Mouse (Mus musculus) layer of hippocampus, adult 2 months (tissue): ENCODE results near the gene Fnbp1l. TPM values are rescaled to one million over a fixed set of nuclear protein-coding genes. Genes with fewer than 3 reads are reported as not detected.

Source experiments
- DNase-seq, 2 experiments: peaks; one replicate each; pipeline ENCODE4 v3.0.0; 2022; ENCODE audit warnings: low spot score in 2 of 2
- H3K27ac ChIP-seq: fragments of 200-600 bp; 2 replicates; pipeline ENCODE4 v1.8.1; 2022
- H3K4me3 ChIP-seq: fragments of 200-600 bp; 2 replicates; pipeline ENCODE4 v1.8.1; 2022; ENCODE audit warnings: mild to moderate bottlenecking
- CTCF ChIP-seq: fragments of 200-600 bp; conservative IDR thresholded peaks from 2 replicates; pipeline ENCODE4 v1.8.1; 2022; ENCODE audit warnings: antibody characterized with exemption, mild to moderate bottlenecking, moderate library complexity
- microRNA-seq, 2 experiments: library from miRNA; unstranded; fragments of <30 nt; microRNA quantifications; one replicate each; pipeline ENCODE4 v1.2.0; 2021
- total RNA-seq, 2 experiments: library from RNA; stranded (reverse); gene quantifications; 2 replicates each; pipeline ENCODE4 v1.2.3; 2021

The Fnbp1l gene
- total RNA-seq, 2 experiments from 2014 or later, result 29.6 to 31.8 TPM

GRCm38 (mm10) chr3:122494764-122495163 is 124.8 kb downstream of the Fnbp1l start:
- no peak for DNase-seq
- TF ChIP-seq CTCF, result no peak
- no peak overlapping the region for H3K27ac ChIP-seq
- no peak overlapping the region for H3K4me3 ChIP-seq

- DNase-seq, result no peak
- TF ChIP-seq CTCF, result 0 out of 2 replicates have a peak, but pooled peaks have one; percentile 2
- peak overlapping the region; percentile 5; the same call in 1 of the 2 replicates for H3K27ac ChIP-seq
- H3K4me3 ChIP-seq, result peak overlapping the region; percentile 50
Measured at GRCm38 (mm10) chr3:122492872-122493615, 126.5 kb downstream of the Fnbp1l start.

DNA sequence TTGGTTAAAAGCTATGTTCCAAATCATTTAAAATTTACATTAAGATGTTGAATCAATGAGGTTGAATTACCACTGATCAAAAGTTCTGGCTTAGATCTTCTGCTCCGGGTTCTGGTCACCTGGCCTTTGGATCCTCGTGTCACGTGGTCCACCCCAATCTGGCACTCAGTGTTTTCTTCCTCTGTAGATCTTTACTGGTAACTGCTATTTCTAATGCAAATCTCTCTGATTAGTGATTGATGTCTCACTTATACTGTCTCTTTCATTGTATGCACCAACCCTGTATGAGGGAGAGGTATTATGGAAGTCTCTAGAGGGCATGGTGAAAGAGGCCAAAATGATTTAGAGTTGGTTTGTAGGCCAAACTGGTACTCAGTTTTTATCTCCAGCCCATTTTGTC is 127.5 kb downstream of the Fnbp1l start:
- DNase-seq, result no peak
- TF ChIP-seq CTCF, result no peak
- no peak overlapping the region for H3K27ac ChIP-seq
- no peak overlapping the region for H3K4me3 ChIP-seq

DNA sequence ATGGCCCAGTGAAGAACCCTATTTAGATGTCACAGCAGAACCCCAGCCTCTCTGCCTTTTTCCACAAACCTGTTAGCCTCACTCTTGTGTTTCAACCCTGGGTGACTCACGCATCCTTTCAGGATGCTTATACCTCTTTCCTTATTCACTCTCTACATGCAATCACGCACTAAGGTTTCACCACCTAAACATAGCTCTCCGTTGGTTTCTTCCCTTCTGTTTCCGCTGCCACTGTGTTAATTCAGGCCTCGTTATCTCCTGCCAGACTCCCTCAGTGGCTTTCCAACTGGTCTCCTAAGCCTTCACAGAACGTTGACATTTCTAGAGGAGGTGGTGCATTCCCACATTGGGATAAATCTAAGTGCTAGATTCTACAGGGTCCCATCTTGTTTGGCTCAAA is 128.9 kb downstream of the Fnbp1l start:
- H3K4me3 ChIP-seq, result no peak overlapping the region
- H3K27ac ChIP-seq, result no peak overlapping the region
- no peak for TF ChIP-seq CTCF
- DNase-seq, result no peak

Small RNA genes lying within 50 kb of the gene (microRNA-seq; reads per million reads assigned to microRNA genes)
- gene Mir7657, result 0 reads per million in 2 experiments

Other genes starting within 250 kb of the Fnbp1l start
- gene Pde5a, start 109.2 kb upstream of the Fnbp1l start, total RNA-seq, result 10 to 100 TPM; 14.8 to 16.7 TPM